Mouse (Mus musculus) heart, embryonic 16.5 days (tissue): ENCODE results near the gene Sgpp2. TPM values are rescaled to one million over a fixed set of nuclear protein-coding genes. Genes with fewer than 3 reads are reported as not detected.

Experiments
- polyA plus RNA-seq: library from polyadenylated mRNA; unstranded; fragments of >200 nt; fragmentation: Nextera tagmentation; extraction: Ambion mirVana; gene quantifications from 2 replicates; pipeline ENCODE4 v1.2.1, GENCODE M21; 2015

Sgpp2 gene
- polyA plus RNA-seq, 1 experiment from 2014 or later = 0.28 TPM

Other genes starting within 250 kb of the Sgpp2 start
- 0.04 and 0.12 TPM in 2 replicates for gene Pax3, start 113.2 kb upstream of the Sgpp2 start, polyA plus RNA-seq
- 99.0 and 105 TPM in 2 replicates for gene Farsb, start 178.6 kb downstream of the Sgpp2 start, polyA plus RNA-seq
- 0.34 TPM in 1 of 2 replicates, not detected in the other for gene Mogat1, start 200.6 kb downstream of the Sgpp2 start, polyA plus RNA-seq
- gene BC035947, start 201.8 kb downstream of the Sgpp2 start, polyA plus RNA-seq = not detected in 2 replicates